Mouse (Mus musculus): ENCODE measurements at regions not wholly inside any gene's neighbourhood (a gene's known extent, or its start where the extent isn't known, plus 50 kb on each side); places are given as distances from the start of the nearest gene placed in this dataset.

GRCm38 (mm10) chr7:123823976-123824375 lies 158.7 kb upstream of the Hs3st4 start:
- WGBS: 73% methylated on average over 4 of the region's 4 CpGs
- Histone ChIP-seq H3K4me3 (no peak overlapping the region), H3K9ac (replicated peaks) (no peak overlapping the region), H3K36me3 (no peaks in the 10 kb centered on the region), H3K4me2 (replicated peaks) (no peak overlapping the region), H3K27ac (replicated peaks) (0 out of 2 replicates have a peak overlapping the region, but pooled peaks have one; percentile 15), H3K9me3 (no peaks in the 10 kb centered on the region), H3K27me3 (no peaks in the 10 kb centered on the region), H3K4me1 (no peaks in the 10 kb centered on the region)
- ATAC-seq (replicated peaks): no peak

- H3K9ac ChIP-seq (replicated peaks): no peak overlapping the region
- no peak overlapping the region for H3K27ac ChIP-seq (replicated peaks)
- 75% methylated on average over 5 of the region's 5 CpGs for WGBS
- H3K36me3 ChIP-seq: no peaks in the 10 kb centered on the region
- no peak for ATAC-seq (replicated peaks)
- no peaks in the 10 kb centered on the region for H3K27me3 ChIP-seq
- H3K4me2 ChIP-seq (replicated peaks): no peak overlapping the region
- H3K4me3 ChIP-seq: no peak overlapping the region
- no peaks in the 10 kb centered on the region for H3K4me1 ChIP-seq
- no peaks in the 10 kb centered on the region for H3K9me3 ChIP-seq
Measured at GRCm38 (mm10) chr7:123826406-123826805, 156.3 kb upstream of the Hs3st4 start.

GRCm38 (mm10) chr7:123842552-123842951 lies 140.1 kb upstream of the Hs3st4 start:
- 94% methylated on average over 7 of the region's 7 CpGs for WGBS
- Histone ChIP-seq H3K4me2 (replicated peaks) (no peak overlapping the region), H3K4me3 (no peak overlapping the region), H3K9ac (replicated peaks) (no peak overlapping the region), H3K27me3 (no peaks in the 10 kb centered on the region), H3K9me3 (no peaks in the 10 kb centered on the region), H3K27ac (replicated peaks) (no peak overlapping the region), H3K4me1 (0 out of 2 replicates have a peak, but pooled peaks cover 4% of the 10 kb centered on the region), H3K36me3 (no peaks in the 10 kb centered on the region)
- no peak for ATAC-seq (replicated peaks)

DNA sequence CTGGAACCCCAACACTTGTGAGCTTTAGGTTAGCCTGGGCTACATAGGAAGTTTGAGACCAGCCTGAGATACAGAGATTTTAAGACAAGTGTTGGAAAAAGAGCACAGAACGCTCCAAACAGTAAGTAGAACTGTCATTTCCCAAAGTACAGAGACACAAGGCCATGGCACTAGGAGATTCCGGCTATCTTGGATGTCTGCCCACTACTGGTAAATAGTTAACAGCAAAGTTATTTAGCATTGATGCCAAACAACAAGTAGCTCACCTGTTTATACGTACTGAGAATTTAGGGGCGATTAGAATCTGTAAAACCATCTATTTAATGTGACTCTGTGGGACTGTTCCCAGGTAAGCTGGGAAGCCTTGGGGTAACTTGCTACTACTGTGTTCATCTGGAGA lies 135.6 kb upstream of the Hs3st4 start:
- H3K4me1 ChIP-seq: no peaks in the 10 kb centered on the region
- H3K4me2 ChIP-seq (replicated peaks): no peak overlapping the region
- H3K27me3 ChIP-seq: no peaks in the 10 kb centered on the region
- no peaks in the 10 kb centered on the region for H3K36me3 ChIP-seq
- H3K27ac ChIP-seq (replicated peaks): no peak overlapping the region
- H3K9ac ChIP-seq (replicated peaks): no peak overlapping the region
- no peaks in the 10 kb centered on the region for H3K9me3 ChIP-seq
- 87% methylated on average over 4 of the region's 4 CpGs for WGBS
- ATAC-seq (replicated peaks): no peak
- H3K4me3 ChIP-seq: no peak overlapping the region

- Histone ChIP-seq H3K4me3 (no peak overlapping the region), H3K27ac (replicated peaks) (no peak overlapping the region), H3K4me2 (replicated peaks) (no peak overlapping the region), H3K4me1 (no peaks in the 10 kb centered on the region), H3K27me3 (no peaks in the 10 kb centered on the region), H3K36me3 (no peaks in the 10 kb centered on the region), H3K9me3 (no peaks in the 10 kb centered on the region), H3K9ac (replicated peaks) (no peak overlapping the region)
- ATAC-seq (replicated peaks): no peak
- WGBS: 15% methylated on average over 5 of the region's 5 CpGs
Measured at GRCm38 (mm10) chr7:123848644-123849043, 134.0 kb upstream of the Hs3st4 start.

GRCm38 (mm10) chr7:123849220-123849619 lies 133.4 kb upstream of the Hs3st4 start:
- ATAC-seq (replicated peaks): no peak
- Histone ChIP-seq H3K4me1 (no peaks in the 10 kb centered on the region), H3K4me2 (replicated peaks) (no peak overlapping the region), H3K4me3 (no peak overlapping the region), H3K36me3 (no peaks in the 10 kb centered on the region), H3K9me3 (no peaks in the 10 kb centered on the region), H3K9ac (replicated peaks) (no peak overlapping the region), H3K27me3 (no peaks in the 10 kb centered on the region), H3K27ac (replicated peaks) (no peak overlapping the region)
- 51% methylated on average over 3 of the region's 3 CpGs for WGBS

DNA sequence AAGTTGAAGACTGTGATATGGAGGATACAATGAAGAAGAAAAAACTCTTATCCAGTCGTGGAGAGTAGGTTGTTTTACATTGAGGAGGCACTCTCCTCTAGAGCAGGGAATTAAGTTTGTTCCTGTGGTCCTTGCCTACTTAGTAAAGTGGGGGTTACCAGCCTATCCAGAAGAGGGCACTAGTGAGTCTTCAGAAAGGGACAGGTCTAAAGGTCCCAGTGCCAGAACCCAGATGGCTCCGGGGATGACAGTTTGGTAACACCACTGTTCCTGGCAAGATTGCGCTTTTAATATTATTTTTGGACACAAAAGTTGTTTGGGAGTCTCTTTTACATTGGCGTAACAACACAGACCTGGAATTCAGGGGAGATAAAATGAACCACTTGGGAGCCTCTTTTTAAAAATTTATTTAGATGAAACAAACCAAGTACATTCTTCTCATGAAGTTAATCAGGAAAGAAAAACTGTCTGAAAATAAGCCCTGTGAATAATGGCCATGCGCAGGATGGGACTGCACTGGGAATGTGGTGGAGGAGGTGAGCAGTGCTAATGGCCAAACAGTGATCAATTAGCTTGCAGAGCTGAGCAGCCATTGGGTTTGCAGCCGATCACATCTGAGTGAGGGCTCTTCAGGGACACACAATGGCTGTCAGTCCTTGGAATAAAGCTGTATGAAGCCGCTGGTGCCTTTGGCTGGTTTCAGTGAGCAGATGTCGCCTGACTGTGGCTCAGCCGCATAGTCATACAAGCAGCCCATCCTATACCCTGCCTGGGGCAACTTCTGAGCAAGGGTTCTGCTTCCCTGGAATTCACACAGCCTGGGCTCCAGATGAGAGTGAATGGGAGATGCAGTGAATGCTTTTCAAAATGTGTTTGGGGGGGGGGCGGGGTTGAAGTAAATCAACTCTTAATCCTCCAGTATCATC lies 132.1 kb upstream of the Hs3st4 start:
- Histone ChIP-seq H3K9me3 (no peaks in the 10 kb centered on the region), H3K9ac (replicated peaks) (no peak overlapping the region), H3K36me3 (no peaks in the 10 kb centered on the region), H3K27me3 (no peaks in the 10 kb centered on the region), H3K4me2 (replicated peaks) (no peak overlapping the region), H3K27ac (replicated peaks) (no peak overlapping the region), H3K4me3 (no peak overlapping the region), H3K4me1 (no peaks in the 10 kb centered on the region)
- WGBS: 68% methylated on average over 10 of the region's 10 CpGs
- no peak for ATAC-seq (replicated peaks)

- no peak for ATAC-seq (replicated peaks)
Measured at GRCm38 (mm10) chr7:123857539-123857938, 125.1 kb upstream of the Hs3st4 start.

DNA sequence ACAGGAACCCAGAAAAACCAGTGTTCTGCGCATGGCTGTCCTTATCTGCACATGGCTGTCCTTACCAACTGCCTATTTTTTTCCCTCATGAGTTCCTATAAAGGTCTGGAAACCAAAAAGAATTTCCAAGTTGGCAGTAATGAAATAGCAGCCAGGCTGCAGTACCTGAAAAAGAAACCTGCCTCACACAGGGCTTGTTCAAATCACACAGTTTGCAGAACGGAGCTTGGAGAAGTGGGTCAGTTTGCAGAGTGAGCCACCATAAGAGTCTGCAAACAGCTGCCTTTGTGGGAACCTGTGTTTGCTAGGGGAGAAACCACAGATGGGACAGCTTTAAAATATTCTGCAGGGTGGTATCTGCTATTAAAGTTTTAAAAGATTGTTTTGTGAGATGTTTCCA lies 121.0 kb upstream of the Hs3st4 start:
- Histone ChIP-seq H3K9ac (replicated peaks) (no peak overlapping the region), H3K27ac (replicated peaks) (no peak overlapping the region), H3K4me2 (replicated peaks) (no peak overlapping the region), H3K27me3 (no peaks in the 10 kb centered on the region), H3K36me3 (no peaks in the 10 kb centered on the region), H3K9me3 (no peaks in the 10 kb centered on the region), H3K4me3 (no peak overlapping the region), H3K4me1 (no peaks in the 10 kb centered on the region)
- no peak for ATAC-seq (replicated peaks)
- 91% methylated on average over 2 of the region's 2 CpGs for WGBS

More at GRCm38 (mm10) chr7:123857539-123857938, 125.1 kb upstream of the Hs3st4 start:
- Histone ChIP-seq H3K4me2 (replicated peaks) (no peak overlapping the region), H3K4me1 (no peaks in the 10 kb centered on the region), H3K4me3 (no peak overlapping the region), H3K27me3 (no peaks in the 10 kb centered on the region), H3K27ac (replicated peaks) (no peak overlapping the region), H3K9ac (replicated peaks) (no peak overlapping the region), H3K9me3 (no peaks in the 10 kb centered on the region), H3K36me3 (no peaks in the 10 kb centered on the region)
- WGBS: 80% methylated on average over 6 of the region's 6 CpGs

- WGBS: 56% methylated on average over 4 of the region's 4 CpGs
- H3K9me3 ChIP-seq: no peaks in the 10 kb centered on the region
- no peaks in the 10 kb centered on the region for H3K36me3 ChIP-seq
- no peak overlapping the region for H3K9ac ChIP-seq (replicated peaks)
- no peaks in the 10 kb centered on the region for H3K27me3 ChIP-seq
- H3K4me3 ChIP-seq: no peak overlapping the region
- ATAC-seq (replicated peaks): peak; percentile 63
- H3K4me2 ChIP-seq (replicated peaks): no peak overlapping the region
- peaks cover 8% of the 10 kb centered on the region; the same call in 1 of the 2 replicates for H3K4me1 ChIP-seq
- H3K27ac ChIP-seq (replicated peaks): peak overlapping the region; percentile 81
Measured at GRCm38 (mm10) chr7:123896759-123897444, 85.8 kb upstream of the Hs3st4 start.

DNA sequence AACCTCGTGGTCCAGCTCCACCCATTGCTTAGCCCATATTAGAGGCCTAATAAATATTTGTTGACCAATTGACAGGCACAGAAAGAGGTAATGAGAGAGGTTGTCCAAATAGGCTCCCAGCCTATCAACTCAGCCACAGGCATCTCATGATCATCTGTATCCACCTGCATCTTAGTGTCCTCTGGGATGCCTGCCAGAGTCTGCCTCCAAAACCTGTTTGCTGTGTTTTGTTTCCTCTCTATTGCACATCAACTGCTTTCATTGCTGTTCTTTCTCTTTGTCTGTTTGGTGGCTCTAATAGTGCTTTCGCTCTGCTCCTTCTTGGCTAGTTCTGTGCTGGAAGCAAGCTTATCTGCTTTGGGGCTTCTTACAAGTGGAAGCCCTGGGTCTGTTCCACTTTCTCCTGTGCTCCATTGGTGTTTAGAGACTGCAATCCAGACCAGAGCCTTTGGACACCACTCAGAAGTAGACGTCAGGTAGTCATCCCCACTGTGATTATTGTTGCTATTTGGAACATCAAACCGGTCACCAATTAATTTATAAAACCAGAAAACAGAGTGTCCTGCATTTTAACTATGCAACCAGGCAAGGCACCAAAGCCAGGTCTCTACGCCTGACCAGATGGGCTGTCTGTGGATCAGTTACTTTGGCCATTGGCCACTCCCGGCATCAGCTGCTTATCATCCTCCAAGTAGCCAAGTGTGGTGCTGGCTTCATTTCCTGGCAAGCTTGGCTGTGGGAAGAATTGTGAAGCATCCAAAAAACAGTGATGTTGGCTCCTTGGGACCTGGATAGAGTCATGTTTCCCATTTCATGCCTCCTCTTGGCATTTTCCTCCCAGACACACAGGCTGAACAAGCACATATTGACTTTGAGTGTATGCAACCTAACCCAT lies 74.5 kb upstream of the Hs3st4 start:
- H3K27ac ChIP-seq (replicated peaks): peak overlapping the region; percentile 56; the same call in 1 of the 2 replicates
- peaks cover 13% of the 10 kb centered on the region for H3K4me1 ChIP-seq
- no peaks in the 10 kb centered on the region for H3K36me3 ChIP-seq
- no peak overlapping the region for H3K9ac ChIP-seq (replicated peaks)
- no peak overlapping the region for H3K4me2 ChIP-seq (replicated peaks)
- no peak overlapping the region for H3K4me3 ChIP-seq
- 0 out of 2 replicates have a peak, but pooled peaks have one; percentile 19 for ATAC-seq (replicated peaks)
- H3K27me3 ChIP-seq: no peaks in the 10 kb centered on the region
- WGBS: 66% methylated on average over 6 of the region's 6 CpGs
- no peaks in the 10 kb centered on the region for H3K9me3 ChIP-seq
